Mouse (Mus musculus): ENCODE measurements at regions not wholly inside any gene's neighbourhood (a gene's known extent, or its start where the extent isn't known, plus 50 kb on each side); places are given as distances from the start of the nearest gene placed in this dataset.

DNA sequence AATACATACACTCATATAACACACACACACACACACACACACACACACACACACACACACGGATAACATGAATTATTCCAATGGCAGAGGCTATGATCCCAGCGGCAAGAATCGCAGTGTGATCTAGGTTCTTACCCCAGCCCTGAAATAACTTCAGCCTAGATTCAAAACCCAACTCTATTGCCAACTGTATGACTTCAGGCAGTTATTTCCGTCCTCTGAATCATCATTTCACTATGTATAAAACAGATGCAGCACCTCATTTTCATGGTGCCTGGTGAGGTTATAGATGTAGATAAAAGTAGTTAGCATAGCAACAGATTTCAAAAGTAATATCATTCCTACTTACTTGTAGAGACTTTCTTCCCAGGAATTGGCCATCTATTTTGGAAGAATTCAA, 61.0 kb upstream of the Tnfsf11 start:
- H3K4me2 ChIP-seq, result no peak overlapping the region
- H3K4me3 ChIP-seq (replicated peaks), result no peak overlapping the region
- no peaks in the 10 kb centered on the region for H3K36me3 ChIP-seq
- ATAC-seq (ENCODE audit: low FRiP score), result no peak
- no peak overlapping the region for H3K27ac ChIP-seq (replicated peaks)
- no peaks in the 10 kb centered on the region for H3K9me3 ChIP-seq (replicated peaks)
- H3K9ac ChIP-seq (replicated peaks), result no peak overlapping the region
- H3K4me1 ChIP-seq, result no peaks in the 10 kb centered on the region
- no peaks in the 10 kb centered on the region for H3K27me3 ChIP-seq (replicated peaks)
- WGBS, result 90% methylated on average over 4 of the region's 4 CpGs

DNA sequence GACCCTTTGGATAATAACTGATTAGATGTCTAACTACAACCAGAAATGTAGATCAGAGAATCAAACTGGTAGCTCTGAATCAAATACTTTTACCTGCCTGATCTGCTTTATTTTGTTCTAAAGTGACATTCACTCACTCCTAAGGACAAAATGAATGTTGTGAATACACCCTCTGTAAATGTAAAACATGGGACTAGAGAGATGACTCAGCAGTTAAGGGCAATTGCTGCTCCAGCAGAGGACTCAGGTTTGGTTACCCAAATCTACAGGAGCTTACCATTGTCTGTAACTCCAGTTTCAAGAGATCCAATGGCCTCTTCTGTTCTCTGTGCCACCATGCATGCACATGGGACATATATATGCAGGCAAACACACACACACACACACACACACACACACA, 57.0 kb upstream of the Tnfsf11 start:
- no peak for ATAC-seq (ENCODE audit: low FRiP score)
- Histone ChIP-seq H3K9ac (replicated peaks) (no peak overlapping the region), H3K36me3 (no peaks in the 10 kb centered on the region), H3K4me1 (no peaks in the 10 kb centered on the region), H3K27me3 (replicated peaks) (no peaks in the 10 kb centered on the region), H3K9me3 (replicated peaks) (no peaks in the 10 kb centered on the region), H3K27ac (replicated peaks) (no peak overlapping the region), H3K4me3 (replicated peaks) (no peak overlapping the region), H3K4me2 (no peak overlapping the region)

DNA sequence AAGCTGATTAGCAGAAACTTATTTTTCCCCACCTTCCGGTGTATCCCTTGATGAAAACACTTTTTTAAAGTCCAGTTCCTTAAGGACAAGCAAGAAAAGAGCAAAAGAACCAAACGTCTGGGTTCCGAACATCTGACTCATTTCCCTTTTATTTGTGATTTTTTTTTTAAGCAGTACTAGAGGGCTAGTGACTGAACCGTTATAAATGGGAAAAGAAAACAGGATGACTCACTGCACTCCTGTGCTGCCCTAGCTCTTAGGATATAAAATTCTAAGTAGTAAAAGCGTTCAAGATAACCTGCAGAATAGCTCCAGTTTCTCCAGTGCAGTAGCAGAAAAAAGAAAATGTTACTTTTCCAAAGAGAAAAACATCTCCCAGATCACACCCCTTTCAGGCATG, 55.3 kb upstream of the Tnfsf11 start:
- H3K4me3 ChIP-seq (replicated peaks), result no peak overlapping the region
- H3K27ac ChIP-seq (replicated peaks), result no peak overlapping the region
- H3K9ac ChIP-seq (replicated peaks), result no peak overlapping the region
- no peaks in the 10 kb centered on the region for H3K27me3 ChIP-seq (replicated peaks)
- H3K4me1 ChIP-seq, result no peaks in the 10 kb centered on the region
- H3K36me3 ChIP-seq, result no peaks in the 10 kb centered on the region
- no peak overlapping the region for H3K4me2 ChIP-seq
- no peaks in the 10 kb centered on the region for H3K9me3 ChIP-seq (replicated peaks)
- 79% methylated on average over 5 of the region's 5 CpGs for WGBS
- ATAC-seq (ENCODE audit: low FRiP score), result no peak
